Comparison of ENCODE assay signal across 21 mouse cellular contexts in the genomic region with DNA sequence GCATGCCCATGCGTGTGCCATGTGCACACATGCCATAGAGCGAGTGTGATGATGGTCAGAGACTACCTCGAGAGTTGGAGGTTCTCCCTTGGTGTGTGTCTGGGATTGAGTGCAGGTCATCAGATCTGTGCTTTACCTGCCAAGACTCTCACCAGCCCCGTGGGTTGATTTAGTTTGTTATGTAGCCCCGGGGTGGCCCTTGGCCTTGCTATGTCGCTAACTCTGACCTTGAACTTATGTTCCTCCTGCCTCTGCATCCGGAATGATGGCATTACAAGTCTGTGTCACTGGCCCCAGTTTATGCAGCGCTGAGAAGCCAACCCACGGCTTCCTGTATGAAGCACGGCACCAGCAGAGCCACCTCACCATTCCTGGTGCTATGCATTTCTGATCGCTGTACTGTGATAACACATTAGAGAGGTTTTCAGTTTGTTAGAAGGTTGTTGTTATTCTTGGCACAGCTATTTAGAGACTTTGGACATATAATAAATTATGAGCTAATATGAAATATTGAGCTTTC. TPM values are rescaled to one million over a fixed set of nuclear protein-coding genes. Genes with fewer than 3 reads are reported as not detected.
A peak's percentile ranks its signal among the peaks of the same experiment; 100 is the strongest.
DNase-seq lines count a peak whose midpoint lies in the region; TF ChIP-seq lines count a peak whose summit lies in the region.
"Had no signal": no experiment of that assay in that cellular context is flagged by ENCODE, and none has a peak within 500 bp of the region (broad histone marks: within the 10 kb centered on the region; RNA-seq: fewer than 3 reads in every experiment).

No protein-coding gene starts in this region.

- H3K4me3 ChIP-seq in heart, embryonic 10.5 days: no peak overlapping the region
- no peak overlapping the region for H3K4me3 ChIP-seq in thymus, adult 2 months (ENCODE audit: control insufficient read depth, insufficient read depth, low read length)
- H3K4me3 ChIP-seq in left cerebral cortex, adult 2 months: no peak overlapping the region
- H3K4me3 ChIP-seq: embryonic facial prominence, embryonic 10.5 days; forebrain, embryonic 13.5 days; heart, embryonic 15.5 days; hindbrain, embryonic 13.5 days; intestine, embryonic 15.5 days had no signal

- 0 out of 2 replicates have a peak, but pooled peaks cover 3% of the 10 kb centered on the region for H3K4me1 ChIP-seq in heart, embryonic 10.5 days
- H3K4me1 ChIP-seq in thymus, adult 2 months (replicated peaks; ENCODE audit: control insufficient read depth, insufficient read depth, low read length): no peaks in the 10 kb centered on the region; the same call in 1 of the 2 replicates
- H3K4me1 ChIP-seq: embryonic facial prominence, embryonic 10.5 days; forebrain, embryonic 13.5 days; heart, embryonic 15.5 days; hindbrain, embryonic 13.5 days; intestine, embryonic 15.5 days had no signal

- no peaks in the 10 kb centered on the region for H3K36me3 ChIP-seq in heart, embryonic 10.5 days
- H3K36me3 ChIP-seq in thymus, adult 2 months (ENCODE audit: control insufficient read depth, insufficient read depth, low read length): no peaks in the 10 kb centered on the region
- H3K36me3 ChIP-seq: embryonic facial prominence, embryonic 10.5 days; intestine, embryonic 15.5 days had no signal

- no peak for TF ChIP-seq CTCF in thymus, adult 2 months (IDR thresholded peaks at IDR 0.05; ENCODE audit: borderline replicate concordance, control insufficient read depth, extremely low read depth, insufficient read depth, low read length, poor library complexity)
- no peak for TF ChIP-seq CTCF in left cerebral cortex, adult 2 months (IDR thresholded peaks at IDR 0.05)

- intact Hi-C loops in left cerebral cortex, adult 2 months (cut with DNase I): no loop called here

- DNase-seq in adrenal gland, adult (ENCODE audit: inconsistent age in 2 of 2, low spot score in 1 of 2): peak; percentile 35 to 67
- no peak for DNase-seq in adrenal gland, postnatal 25 days
- peak; percentile 35 for DNase-seq in heart, embryonic 10.5 days (ENCODE audit: low spot score)
- no peak for DNase-seq in heart, adult 8-10 months (ENCODE audit: low spot score)
- DNase-seq in thymus, postnatal 36 days: peak; percentile 5 to 12
- no peak for DNase-seq in thymus, adult 2 months
- DNase-seq in induced T-regulatory cell, adult 2 months (ENCODE audit: low read depth): peak; percentile 18
- no peak for DNase-seq in left cerebral cortex, adult 2 months (ENCODE audit: extremely low spot score in 1 of 2, low spot score in 2 of 2)
- DNase-seq: cerebellum, adult 18-20 months; cerebellum, adult 9-11 months; cerebellum, postnatal 36 days; forebrain, postnatal 0 days; gastrocnemius, postnatal 14 days; heart, postnatal 14 days had no signal

- no peaks in the 10 kb centered on the region for H3K27me3 ChIP-seq in heart, embryonic 10.5 days (ENCODE audit: insufficient read depth, poor library complexity, severe bottlenecking)
- H3K27me3 ChIP-seq in thymus, adult 2 months (ENCODE audit: control insufficient read depth, insufficient read depth, low read length): no peaks in the 10 kb centered on the region
- H3K27me3 ChIP-seq: forebrain, embryonic 13.5 days; heart, embryonic 15.5 days; hindbrain, embryonic 13.5 days; intestine, embryonic 15.5 days had no signal

- TF ChIP-seq POLR2A in thymus, adult 2 months (IDR thresholded peaks at IDR 0.05; ENCODE audit: control insufficient read depth, extremely low read depth, insufficient read depth, low read length, poor library complexity): no peak

- no peak overlapping the region for H3K27ac ChIP-seq in heart, embryonic 10.5 days
- no peak overlapping the region for H3K27ac ChIP-seq in thymus, adult 2 months (ENCODE audit: control insufficient read depth, insufficient read depth, low read length)
- no peak overlapping the region for H3K27ac ChIP-seq in left cerebral cortex, adult 2 months
- H3K27ac ChIP-seq: embryonic facial prominence, embryonic 10.5 days; forebrain, embryonic 13.5 days; heart, embryonic 15.5 days; hindbrain, embryonic 13.5 days; hindbrain, postnatal 0 days; intestine, embryonic 15.5 days had no signal

- WGBS in heart, embryonic 10.5 days: 77% methylated on average over 11 of the region's 11 CpGs
- 52% methylated on average over 11 of the region's 11 CpGs for WGBS in thymus, adult 2 months

- H3K9me3 ChIP-seq in heart, embryonic 10.5 days: no peaks in the 10 kb centered on the region
- H3K9me3 ChIP-seq: forebrain, embryonic 13.5 days; heart, embryonic 15.5 days; hindbrain, embryonic 13.5 days; intestine, embryonic 15.5 days had no signal

RNA-seq across cellular contexts. Expression of a gene that starts 34.5 kb away (rescaled TPM):
- 0.29 and 0.70 TPM in 2 replicates for total RNA-seq in adrenal gland, postnatal 25 days (2021)
- 0.14 TPM in 1 of 2 replicates, not detected in the other for polyA plus RNA-seq in heart, embryonic 10.5 days (2016; fragmentation: Nextera tagmentation; extraction: Ambion mirVana)
- total RNA-seq in heart, adult 8-10 months (2022): under 1 TPM in 3 of 4 experiments, not detected in 1; 0.11 to 0.19 (median 0.12) TPM
- polyA plus RNA-seq in thymus, adult 2 months (2012; rRNA removed): 0.28 and 0.31 TPM in 2 replicates
- total RNA-seq in left cerebral cortex, adult 2 months (2021): 1 to 10 TPM; 6.7 to 9.1 TPM
- total RNA-seq: gastrocnemius, postnatal 14 days; MEL had no signal

Comparison
In these comparisons a context has a peak if more than half of its experiments do, and no peak if none do; other contexts are left out.
1. DNase-seq: peak in adrenal gland, adult (2 of 2), heart, embryonic 10.5 days (single experiment), thymus, postnatal 36 days (2 of 2) and induced T-regulatory cell, adult 2 months (single experiment); none in adrenal gland, postnatal 25 days (single experiment), heart, adult 8-10 months (single experiment), thymus, adult 2 months (single experiment) and left cerebral cortex, adult 2 months (0 of 2).